Mouse (Mus musculus) E14TG2a.4 (cell line): ENCODE data around the gene Plekha5.

Experiments used
- CTCF ChIP-seq: conservative IDR thresholded peaks from 2 replicates; pipeline ENCODE4 v1.5.1; 2014; ENCODE audit warnings: low read length
- NANOG ChIP-seq: IDR thresholded peaks from 2 replicates; pipeline ENCODE4 v1.6.1; 2014; ENCODE audit warnings: borderline replicate concordance, low read length, mixed read lengths
- POU5F1 ChIP-seq: IDR thresholded peaks from 2 replicates; pipeline ENCODE4 v1.6.1; 2014; ENCODE audit warnings: low read length, borderline replicate concordance

DNA sequence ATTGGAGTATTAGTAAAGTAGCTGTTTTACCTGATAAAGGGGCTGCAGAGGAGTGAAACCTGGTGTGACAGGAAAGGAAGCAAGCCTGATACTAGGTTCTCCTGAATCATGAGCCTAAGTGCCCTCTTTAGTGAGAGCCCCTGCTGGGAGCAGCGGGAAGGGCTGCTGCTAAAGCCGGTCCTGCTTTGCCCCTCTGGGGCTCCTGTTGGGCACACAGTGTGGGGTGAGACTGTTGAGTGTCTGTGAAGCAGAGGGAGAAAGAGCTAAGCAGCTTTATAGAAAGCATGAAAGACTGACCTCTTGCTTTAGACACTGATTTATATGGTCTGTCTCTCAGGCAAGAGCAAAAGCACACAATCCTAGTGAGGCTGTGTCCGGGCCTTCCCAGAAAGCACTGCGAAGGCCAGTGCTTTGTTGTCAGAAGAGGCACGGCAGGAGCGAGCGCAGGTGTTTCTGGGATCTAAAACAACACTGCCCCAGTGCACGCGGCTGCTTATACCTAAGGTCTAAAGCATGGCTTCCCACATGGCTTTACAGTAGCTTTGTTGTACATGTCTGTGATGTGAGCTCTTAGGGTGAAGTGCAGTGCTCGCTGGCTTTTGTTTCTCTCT, 21.1 kb downstream of the Plekha5 start:
- no peak for TF ChIP-seq CTCF
- TF ChIP-seq NANOG: no peak
- TF ChIP-seq POU5F1: no peak
